In the genomic region with DNA sequence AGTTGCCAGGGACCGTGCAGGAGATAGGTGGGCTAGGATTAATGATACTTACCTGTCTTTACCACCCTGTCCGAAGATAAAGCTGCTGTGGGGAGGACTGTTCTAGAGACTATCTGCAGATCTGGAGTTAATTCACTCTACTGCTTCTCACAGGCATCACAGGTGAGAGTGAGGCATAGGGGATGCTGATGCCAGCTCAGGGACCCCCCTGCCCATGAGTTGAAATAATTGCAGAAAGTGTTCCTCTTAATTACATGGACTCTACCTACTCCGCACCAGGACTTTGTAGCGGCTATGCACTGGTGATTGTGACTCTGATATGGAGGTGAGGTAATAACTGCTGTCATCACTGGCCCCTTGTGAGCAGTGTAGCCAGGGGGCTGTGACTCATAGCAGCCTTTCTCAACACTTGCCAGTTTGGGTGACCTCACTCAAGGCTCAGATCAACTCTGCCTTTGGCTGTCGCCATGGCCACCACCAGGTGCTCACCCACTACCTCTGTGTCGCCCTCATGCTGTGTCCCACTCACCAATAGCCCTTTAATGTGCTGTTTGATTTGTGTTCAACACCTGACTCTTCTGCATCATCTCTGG, we compare ENCODE assay signal across 10 mouse cellular contexts.
A peak's percentile ranks its signal among the peaks of the same experiment; 100 is the strongest.
DNase-seq lines count a peak whose midpoint lies in the region; ATAC-seq lines count a peak whose summit lies in the region.
"Had no signal": no experiment of that assay in that cellular context is flagged by ENCODE, and none has a peak within 500 bp of the region (broad histone marks: within the 10 kb centered on the region; RNA-seq: fewer than 3 reads in every experiment).

No protein-coding gene starts in this region.

- intact Hi-C loops in heart, postnatal 10 days (cut with DNase I) = no loop called here

- 27% methylated on average over 6 of the region's 6 CpGs for WGBS in heart, embryonic 14.5 days
- 76% methylated on average over 6 of the region's 6 CpGs for WGBS in intestine, embryonic 14.5 days

- no peaks in the 10 kb centered on the region for H3K36me3 ChIP-seq in heart, embryonic 14.5 days (ENCODE audit: control insufficient read depth, insufficient read depth, low read length)
- H3K36me3 ChIP-seq in intestine, embryonic 14.5 days (ENCODE audit: control insufficient read depth, insufficient read depth, low read length) = no peaks in the 10 kb centered on the region

- H3K9me3 ChIP-seq in heart, embryonic 14.5 days (ENCODE audit: control insufficient read depth, low read length) = no peaks in the 10 kb centered on the region
- H3K9me3 ChIP-seq in intestine, embryonic 14.5 days (ENCODE audit: control insufficient read depth, low read length) = no peaks in the 10 kb centered on the region

- peak overlapping the region; percentile 50 for H3K4me2 ChIP-seq in heart, embryonic 14.5 days (ENCODE audit: low read length)
- no peak overlapping the region for H3K4me2 ChIP-seq in intestine, embryonic 14.5 days (ENCODE audit: low read length)

- 0 out of 4 replicates have a peak overlapping the region, but pooled peaks of 1 of the 2 experiments have one; percentile 2 for H3K4me3 ChIP-seq in heart, embryonic 14.5 days (ENCODE audit: control insufficient read depth in 1 of 2, insufficient read depth in 1 of 2, low read depth in 1 of 2, low read length in 2 of 2)
- H3K4me3 ChIP-seq in intestine, embryonic 14.5 days (ENCODE audit: low read depth, low read length) = no peak overlapping the region

- peak overlapping the region; percentile 45; the same call in 1 of the 2 replicates for H3K9ac ChIP-seq in heart, embryonic 14.5 days (ENCODE audit: low read length)
- H3K9ac ChIP-seq in intestine, embryonic 14.5 days (ENCODE audit: low read length) = no peak overlapping the region

- no peaks in the 10 kb centered on the region for H3K27me3 ChIP-seq in heart, embryonic 14.5 days (ENCODE audit: control insufficient read depth, insufficient read depth, low read length)
- no peaks in the 10 kb centered on the region for H3K27me3 ChIP-seq in intestine, embryonic 14.5 days (replicated peaks; ENCODE audit: control insufficient read depth, insufficient read depth, low read length)

- peak; percentile 82 for ATAC-seq in heart, embryonic 14.5 days (ENCODE audit: insufficient number of reproducible peaks, insufficient read depth, low FRiP score, low read depth)
- ATAC-seq in intestine, embryonic 14.5 days (replicated peaks; ENCODE audit: low FRiP score, low TSS enrichment, low read depth) = peak; percentile 77

- H3K4me1 ChIP-seq in heart, embryonic 14.5 days (ENCODE audit: control insufficient read depth in 2 of 2, insufficient read depth in 2 of 2, low read length in 2 of 2) = peaks cover 17 to 31% of the 10 kb centered on the region in 2 experiments
- peaks cover 10% of the 10 kb centered on the region; the same call in 1 of the 2 replicates for H3K4me1 ChIP-seq in intestine, embryonic 14.5 days (replicated peaks; ENCODE audit: control insufficient read depth, insufficient read depth, low read length)

- no peak for DNase-seq in heart, postnatal 10 days
- peak; percentile 24 for DNase-seq in 3134 (ENCODE audit: extremely low read depth, insufficient read length, low spot score)
- DNase-seq in adrenal gland, adult 8-10 months = peak; percentile 67
- no peak for DNase-seq in intestine, embryonic 14.5 days (ENCODE audit: low spot score)
- no peak for DNase-seq in thymus, postnatal 36 days
- DNase-seq in right cerebral cortex, adult 2 months (ENCODE audit: low spot score in 2 of 2) = no peak
- DNase-seq in ovary, postnatal 10 days (ENCODE audit: low spot score) = no peak
- DNase-seq: cerebellum, postnatal 36 days; thymus, postnatal 25 days had no signal

- peak overlapping the region; percentile 20 to 55; a peak in 3 of 4 replicates for H3K27ac ChIP-seq in heart, embryonic 14.5 days (replicated peaks in 1 of 2; ENCODE audit: control insufficient read depth in 1 of 2, insufficient read depth in 1 of 2, low read depth in 2 of 2, low read length in 2 of 2)
- no peak overlapping the region for H3K27ac ChIP-seq in intestine, embryonic 14.5 days (ENCODE audit: low read depth)

Comparison
In these comparisons a context has a peak if more than half of its experiments do, and no peak if none do; other contexts are left out.
1. DNase-seq: peak in 3134 (single experiment) and adrenal gland, adult 8-10 months (single experiment); none in heart, postnatal 10 days (0 of 2), intestine, embryonic 14.5 days (single experiment), thymus, postnatal 36 days (0 of 2), right cerebral cortex, adult 2 months (0 of 2) and ovary, postnatal 10 days (single experiment).